Comparison of ENCODE assay signal across 12 mouse cellular contexts in genomic region chr8:61258828-61259227, GRCm38 (mm10). TPM values are rescaled to one million over a fixed set of nuclear protein-coding genes. Genes with fewer than 3 reads are reported as not detected.
DNase-seq lines count a peak whose midpoint lies in the region; ATAC-seq and TF ChIP-seq lines count a peak whose summit lies in the region.
"Had no signal": no experiment of that assay in that cellular context is flagged by ENCODE, and none has a peak within 500 bp of the region (broad histone marks: within the 10 kb centered on the region; RNA-seq: fewer than 3 reads in every experiment).

No protein-coding gene starts in this region.

- TF ChIP-seq CTCF in brain, embryonic 14.5 days (IDR thresholded peaks at IDR 0.05; ENCODE audit: borderline replicate concordance, extremely low read depth, insufficient read depth, insufficient read length), result no peak

- H3K4me2 ChIP-seq in intestine, embryonic 16.5 days (ENCODE audit: low read depth, low read length), result no peak overlapping the region
- H3K4me2 ChIP-seq: heart, embryonic 13.5 days had no signal

- intact Hi-C loops in left cerebral cortex, postnatal 25 days (cut with DNase I), result loop anchor here (2.0 kb wide), 2 partner anchors 42 to 48 kb away; no protein-coding TSS in a partner anchor

- no peak overlapping the region for H3K27ac ChIP-seq in intestine, embryonic 16.5 days (ENCODE audit: low read length)
- H3K27ac ChIP-seq in midbrain, embryonic 10.5 days (replicated peaks), result no peak overlapping the region
- H3K27ac ChIP-seq: heart, embryonic 13.5 days; kidney, postnatal 0 days had no signal

- H3K9me3 ChIP-seq in intestine, embryonic 16.5 days (ENCODE audit: control insufficient read depth, low read length), result no peaks in the 10 kb centered on the region
- H3K9me3 ChIP-seq in midbrain, embryonic 10.5 days (replicated peaks), result no peaks in the 10 kb centered on the region; the same call in 1 of the 2 replicates
- H3K9me3 ChIP-seq: heart, embryonic 13.5 days had no signal

- H3K4me3 ChIP-seq in intestine, embryonic 16.5 days (ENCODE audit: low read length), result no peak overlapping the region
- no peak overlapping the region for H3K4me3 ChIP-seq in midbrain, embryonic 10.5 days
- H3K4me3 ChIP-seq: erythroblast, embryonic 14.5 days; heart, embryonic 13.5 days had no signal

- DNase-seq in frontal cortex, postnatal 25 days (ENCODE audit: low spot score in 2 of 2), result no peak
- DNase-seq in brain, embryonic 14.5 days (ENCODE audit: low read depth), result peak; percentile 73
- DNase-seq in heart, postnatal 4 days, result peak; percentile 30
- DNase-seq in left cerebral cortex, postnatal 25 days (ENCODE audit: low spot score in 2 of 2), result peak; percentile 36 to 89
- no peak for DNase-seq in midbrain, embryonic 10.5 days (ENCODE audit: low spot score)
- no peak for DNase-seq in adipocyte (ENCODE audit: low spot score)

- no peaks in the 10 kb centered on the region for H3K27me3 ChIP-seq in intestine, embryonic 16.5 days (replicated peaks; ENCODE audit: control insufficient read depth, insufficient read depth, low read length)
- H3K27me3 ChIP-seq in midbrain, embryonic 10.5 days (ENCODE audit: low read depth, poor library complexity, severe bottlenecking), result no peaks in the 10 kb centered on the region
- H3K27me3 ChIP-seq: CH12.LX; heart, embryonic 13.5 days had no signal

- H3K36me3 ChIP-seq in intestine, embryonic 16.5 days (ENCODE audit: control insufficient read depth, insufficient read depth, low read length), result no peaks in the 10 kb centered on the region
- peaks cover 17% of the 10 kb centered on the region for H3K36me3 ChIP-seq in midbrain, embryonic 10.5 days
- H3K36me3 ChIP-seq: heart, embryonic 13.5 days had no signal

- no peaks in the 10 kb centered on the region; the same call in 1 of the 2 replicates for H3K4me1 ChIP-seq in intestine, embryonic 16.5 days (ENCODE audit: control insufficient read depth, insufficient read depth, low read length)
- H3K4me1 ChIP-seq in midbrain, embryonic 10.5 days, result peaks cover 18% of the 10 kb centered on the region

- 85% methylated on average over 9 of the region's 9 CpGs for WGBS in intestine, embryonic 16.5 days
- 86% methylated on average over 9 of the region's 9 CpGs for WGBS in midbrain, embryonic 10.5 days

- H3K9ac ChIP-seq in intestine, embryonic 16.5 days (ENCODE audit: low read depth, low read length), result no peak overlapping the region
- H3K9ac ChIP-seq: heart, embryonic 13.5 days had no signal

- peak; percentile 93 for ATAC-seq in frontal cortex, adult (ENCODE audit: low TSS enrichment)
- ATAC-seq in intestine, embryonic 16.5 days, result no peak

- TF ChIP-seq POLR2A in brain, embryonic 14.5 days (IDR thresholded peaks at IDR 0.05; ENCODE audit: borderline replicate concordance, extremely low read depth, insufficient read depth, insufficient read length, poor library complexity, severe bottlenecking), result no peak

RNA-seq across cellular contexts. Expression of gene Sh3rf1, which starts 35.2 kb away (rescaled TPM):
- polyA plus RNA-seq in brain, embryonic 14.5 days (2012; rRNA removed), result 25.3 and 33.3 TPM in 2 replicates
- 10 to 100 TPM; 10.1 to 11.3 TPM for total RNA-seq in heart, postnatal 4 days (2021)
- 10 to 100 TPM; 36.8 to 39.8 TPM for total RNA-seq in left cerebral cortex, postnatal 25 days (2021)
- polyA plus RNA-seq in intestine, embryonic 16.5 days (2015; fragmentation: Nextera tagmentation; extraction: Ambion mirVana), result 11.0 and 12.1 TPM in 2 replicates
- 18.1 and 18.4 TPM in 2 replicates for polyA plus RNA-seq in midbrain, embryonic 10.5 days (2016; fragmentation: Nextera tagmentation; extraction: Ambion mirVana)

Comparison
In these comparisons a context has a peak if more than half of its experiments do, and no peak if none do; other contexts are left out.
1. DNase-seq: peak in brain, embryonic 14.5 days (single experiment), heart, postnatal 4 days (single experiment) and left cerebral cortex, postnatal 25 days (2 of 2); none in frontal cortex, postnatal 25 days (0 of 2), midbrain, embryonic 10.5 days (single experiment) and adipocyte (single experiment).